Mouse (Mus musculus): ENCODE results near the gene Grik2.
"Not testable (repeated sequence)": the region's sequence is repeated elsewhere in the genome, so short reads cannot be mapped to it uniquely, and the experiment has no call there.

The Grik2 gene

DNA sequence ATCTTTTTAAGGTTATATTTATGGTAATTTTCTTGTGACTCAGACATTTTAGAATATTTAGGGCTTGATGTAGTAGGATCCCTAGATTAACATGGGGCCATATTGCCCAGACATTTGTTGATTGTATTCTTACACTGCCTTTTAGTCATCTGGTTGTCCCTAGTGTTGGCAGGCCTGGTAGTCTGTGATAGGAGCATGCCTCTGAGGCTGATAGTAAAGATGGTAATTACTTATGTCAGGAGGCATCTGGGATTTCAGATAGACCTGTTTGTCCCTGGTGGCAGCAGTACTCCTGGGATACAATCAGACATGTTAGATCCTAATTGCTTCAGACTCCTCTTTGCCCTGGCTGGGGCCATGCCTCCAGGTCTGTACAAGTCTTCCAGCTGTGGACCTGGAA is 423.3 kb downstream of the Grik2 start:
- DNase-seq (ENCODE audit: low spot score in 2 of 2): no peak

DNA sequence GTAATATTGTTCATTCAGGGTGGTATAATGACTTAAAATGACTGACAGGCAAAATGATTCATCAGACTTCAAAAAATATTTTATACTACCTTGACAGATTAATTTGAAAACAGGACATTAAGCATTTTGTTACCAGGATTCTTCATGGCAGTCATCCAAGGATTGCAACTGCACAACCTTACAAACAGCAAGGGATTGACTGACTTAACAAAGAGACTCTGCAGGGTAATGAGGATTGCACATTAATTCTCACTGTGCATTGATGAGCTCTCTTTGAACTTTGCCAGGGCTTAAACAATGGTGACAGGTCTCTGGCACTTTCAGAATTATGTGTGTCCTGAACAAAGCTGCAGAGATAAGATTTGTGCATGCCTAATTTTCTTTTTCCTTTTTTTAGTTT is 466.2 kb downstream of the Grik2 start:
- no peak for DNase-seq (ENCODE audit: low spot score in 2 of 2)

DNA sequence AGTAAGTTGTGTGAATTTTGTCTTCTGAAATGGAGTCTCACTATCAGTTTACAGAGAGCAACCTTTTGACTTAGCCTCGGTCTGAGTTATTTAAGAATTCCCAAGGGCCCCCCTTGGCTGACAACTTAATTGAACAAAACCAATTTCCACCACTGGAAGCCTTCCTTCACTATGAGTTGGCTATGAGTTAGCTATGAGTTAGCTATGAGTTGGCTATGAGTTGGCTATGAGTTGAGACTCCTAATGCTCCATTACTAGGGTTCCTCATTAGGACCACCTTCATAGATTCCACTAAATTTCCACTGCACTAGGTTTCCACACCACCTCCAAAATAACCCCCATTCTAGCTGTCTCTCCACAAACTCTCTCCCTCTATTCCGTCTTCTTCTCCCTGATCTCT is 468.7 kb downstream of the Grik2 start:
- no peak for DNase-seq (ENCODE audit: low spot score in 2 of 2)

DNA sequence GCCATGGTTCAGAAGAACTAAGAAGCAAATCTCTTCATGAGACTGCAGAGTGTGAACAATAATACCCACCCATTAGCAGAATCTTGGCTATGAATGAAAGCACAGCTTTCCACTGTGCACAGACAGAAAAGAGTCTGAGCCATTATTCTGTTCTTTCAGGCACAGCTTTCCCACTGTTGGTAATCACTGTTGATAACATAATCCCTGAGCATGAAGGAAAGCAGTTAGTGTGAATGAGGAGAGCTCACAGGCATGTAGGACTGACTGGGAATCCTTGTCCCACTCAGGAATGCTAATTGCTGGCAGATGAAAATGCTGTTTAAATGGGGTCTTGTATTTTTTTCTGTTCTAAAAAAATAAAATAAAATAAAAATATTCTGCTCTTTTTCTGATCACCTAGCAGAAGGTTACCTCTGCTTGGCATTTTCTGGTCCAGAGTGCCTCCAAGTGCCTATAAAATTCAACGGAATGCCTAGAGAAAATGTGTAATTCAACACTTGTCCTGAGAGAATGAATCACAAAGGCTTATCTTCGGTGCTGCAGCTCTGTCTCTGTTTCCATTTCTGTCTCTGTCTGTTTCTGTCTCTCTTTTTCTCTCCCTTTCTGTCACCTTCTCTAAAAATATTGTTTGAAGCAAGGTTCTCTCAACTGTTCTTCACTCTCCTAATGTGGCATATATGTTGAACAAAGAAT is 532.2 kb downstream of the Grik2 start:
- DNase-seq (ENCODE audit: low spot score in 2 of 2): no peak

DNA sequence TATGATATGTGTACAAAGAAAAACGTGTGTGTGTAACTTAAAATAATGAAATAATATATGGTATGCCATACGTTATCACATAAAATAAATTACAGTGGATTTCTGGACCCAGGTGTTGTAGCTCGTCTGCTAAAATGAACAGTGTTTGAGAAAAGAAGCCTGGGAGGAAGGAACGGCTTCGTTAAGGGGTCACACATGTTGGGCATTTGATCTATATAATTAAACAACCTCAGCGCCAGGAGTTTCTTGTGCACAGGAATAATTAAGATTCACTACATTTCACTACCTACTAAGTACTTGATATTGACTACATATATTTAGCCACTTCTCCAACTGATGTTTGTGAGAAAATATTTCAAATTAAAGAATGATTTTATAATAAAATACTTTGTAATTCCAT is 551.2 kb downstream of the Grik2 start:
- DNase-seq (ENCODE audit: low spot score in 2 of 2): not testable (repeated sequence)

DNA sequence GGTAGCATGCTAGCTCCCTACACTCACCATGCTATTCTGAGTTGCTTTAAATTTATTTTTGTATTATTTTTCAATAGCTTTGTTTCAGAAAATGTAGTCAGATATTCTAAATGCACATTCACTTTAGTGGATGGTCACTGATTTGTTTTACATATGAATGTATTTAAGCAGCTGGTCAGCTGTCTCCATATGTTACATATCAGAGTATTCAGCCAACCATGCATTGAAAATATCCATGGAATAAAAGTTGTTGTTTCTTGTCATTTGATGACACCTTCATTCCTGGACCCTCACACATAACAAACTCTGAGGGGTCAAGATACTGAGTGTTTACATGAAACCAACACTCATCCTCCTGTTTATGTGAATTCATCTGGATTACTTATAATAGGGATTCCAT is 551.7 kb downstream of the Grik2 start:
- DNase-seq (ENCODE audit: low spot score in 2 of 2): not testable (repeated sequence)

DNA sequence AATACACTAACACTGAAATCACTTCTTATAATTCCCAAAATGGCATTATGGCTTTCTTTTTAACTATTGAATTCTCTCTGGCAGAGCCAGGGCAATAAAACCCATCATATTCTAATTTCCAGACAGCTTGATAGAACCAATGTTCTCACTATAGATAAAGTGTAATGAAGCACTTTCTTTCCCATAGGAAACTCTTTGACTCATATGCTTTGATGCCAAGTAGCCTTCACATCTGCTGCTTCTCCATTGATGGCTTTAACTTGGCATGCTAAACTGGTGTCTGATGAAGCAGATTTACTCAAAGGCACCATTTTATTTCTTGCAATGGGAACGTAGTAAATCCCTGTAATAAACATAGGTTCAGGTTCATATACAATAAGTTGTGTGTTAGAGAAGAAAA is 568.5 kb downstream of the Grik2 start:
- no peak for DNase-seq (ENCODE audit: low spot score in 2 of 2)

DNA sequence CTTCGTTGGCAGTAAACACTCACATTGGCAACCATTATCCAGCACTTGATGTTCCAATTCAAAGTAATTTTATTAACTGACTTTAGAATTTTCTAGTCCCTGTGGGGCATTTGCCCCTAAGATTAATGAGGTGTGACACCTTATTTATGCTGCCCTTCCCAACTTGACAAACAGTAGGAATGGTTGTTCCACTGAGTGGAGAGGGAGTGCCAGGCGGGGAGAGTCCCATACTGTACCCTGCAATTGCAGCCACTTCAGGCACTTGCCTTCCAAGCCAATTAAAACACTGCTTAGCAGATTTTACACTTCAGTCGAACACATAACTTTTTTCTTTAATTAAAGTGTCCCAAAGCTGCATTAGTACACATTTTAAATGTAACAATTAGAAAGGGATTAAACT is 568.9 kb downstream of the Grik2 start:
- DNase-seq (ENCODE audit: low spot score in 2 of 2): no peak

DNA sequence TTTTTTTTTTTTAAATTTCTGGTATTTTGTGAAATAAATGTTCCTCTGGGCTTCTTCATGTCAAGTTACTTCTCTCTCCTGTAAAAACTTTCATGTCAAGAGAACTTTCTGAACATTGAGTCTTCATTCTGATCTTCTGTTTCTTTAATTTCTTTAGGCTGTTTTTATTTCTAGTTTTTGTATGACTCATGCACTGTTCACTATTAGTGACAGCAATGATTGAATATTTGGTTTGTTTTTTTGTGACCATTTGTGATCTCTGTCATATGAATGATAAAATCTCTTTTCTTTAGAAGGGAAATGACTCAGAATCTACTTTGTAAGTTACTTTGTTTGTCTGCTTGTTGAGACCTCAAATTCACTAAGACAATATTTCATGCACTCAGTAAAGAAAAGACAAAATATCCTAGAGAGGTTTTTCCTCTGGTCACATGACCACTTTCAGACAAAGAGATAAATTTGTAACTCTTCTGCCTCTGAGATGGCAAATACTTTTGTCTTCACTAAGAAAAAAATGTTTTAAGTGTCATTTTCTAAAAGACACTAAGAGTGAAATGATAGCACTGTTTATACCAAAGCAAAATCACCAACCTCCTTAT is 596.7 kb downstream of the Grik2 start:
- no peak for DNase-seq (ENCODE audit: low spot score in 2 of 2)

DNA sequence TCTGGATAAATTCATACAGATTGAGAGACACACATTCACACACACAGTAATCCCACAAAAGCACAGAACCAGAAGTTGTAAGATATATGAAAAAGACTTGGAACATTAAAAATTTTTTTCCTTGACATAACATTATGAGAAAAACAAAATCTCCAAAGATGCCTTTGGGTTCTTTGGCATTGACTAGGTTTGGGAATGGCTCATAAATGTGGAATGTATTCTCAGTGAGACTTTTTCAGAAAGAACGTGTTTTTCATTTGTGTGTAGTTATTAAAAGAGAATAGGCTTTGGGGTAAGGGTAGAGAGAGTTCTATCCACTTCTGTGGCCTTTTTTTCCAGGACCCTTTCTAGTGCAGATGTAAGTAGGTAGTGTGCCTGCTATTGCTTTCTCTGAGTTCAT is 597.3 kb downstream of the Grik2 start:
- no peak for DNase-seq (ENCODE audit: low spot score in 2 of 2)

DNA sequence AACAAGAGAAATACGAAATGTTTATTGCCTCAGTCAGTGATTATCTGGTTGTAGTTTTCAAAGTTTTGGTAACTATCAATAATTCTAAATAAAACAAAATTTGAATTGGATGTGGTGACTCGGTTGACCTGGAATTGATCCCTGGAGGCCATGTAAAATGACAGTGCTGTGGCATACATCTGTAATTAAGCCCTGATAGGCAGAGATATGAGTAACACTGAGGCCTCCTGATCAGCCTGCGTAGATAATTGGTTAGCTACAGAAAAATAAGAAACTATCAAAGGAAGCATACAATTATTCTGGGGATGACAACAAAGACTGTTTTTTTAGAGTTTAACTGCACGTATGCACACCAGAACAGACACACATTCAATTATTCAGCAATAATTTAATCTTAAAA is 634.4 kb downstream of the Grik2 start:
- DNase-seq (ENCODE audit: low spot score in 2 of 2): no peak

DNA sequence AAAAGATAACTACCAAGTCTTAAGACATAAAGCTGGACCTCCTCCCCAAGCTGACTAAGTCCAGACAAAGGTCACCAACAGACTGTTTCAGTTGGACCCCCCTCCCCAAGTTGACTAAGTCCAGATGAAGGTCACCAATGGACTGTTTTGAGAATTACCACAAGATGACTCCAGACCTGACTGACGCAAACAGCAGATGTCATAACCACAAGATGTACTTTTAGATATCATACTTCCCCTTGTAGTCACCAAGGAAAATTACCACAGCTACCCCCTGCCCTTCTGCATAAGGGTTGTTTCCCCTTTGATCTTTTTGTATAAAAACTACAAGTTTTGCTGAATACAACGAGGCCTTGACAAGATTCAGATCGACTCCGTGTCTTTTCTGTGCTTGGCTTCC is 637.1 kb downstream of the Grik2 start:
- not testable (repeated sequence) for DNase-seq (ENCODE audit: low spot score in 2 of 2)

DNA sequence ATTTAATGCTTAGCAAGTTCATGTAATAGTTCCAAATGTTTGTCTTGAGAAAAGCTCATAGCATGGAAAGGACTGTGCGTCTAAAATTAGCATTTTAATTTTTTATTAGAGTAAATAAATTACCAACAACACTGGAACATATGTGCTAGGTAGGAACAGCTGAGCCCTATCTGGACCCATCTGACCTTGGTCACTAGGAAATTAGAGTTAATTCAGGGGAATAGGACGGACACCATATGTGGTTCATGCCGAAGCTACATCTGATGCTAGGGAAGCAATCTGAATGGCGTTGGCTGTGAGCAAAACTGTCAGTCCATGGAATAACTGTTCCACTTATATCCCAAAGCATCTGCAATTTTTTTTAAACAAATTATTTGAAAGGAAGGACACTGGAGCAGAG is 638.9 kb downstream of the Grik2 start:
- no peak for DNase-seq (ENCODE audit: low spot score in 2 of 2)

DNA sequence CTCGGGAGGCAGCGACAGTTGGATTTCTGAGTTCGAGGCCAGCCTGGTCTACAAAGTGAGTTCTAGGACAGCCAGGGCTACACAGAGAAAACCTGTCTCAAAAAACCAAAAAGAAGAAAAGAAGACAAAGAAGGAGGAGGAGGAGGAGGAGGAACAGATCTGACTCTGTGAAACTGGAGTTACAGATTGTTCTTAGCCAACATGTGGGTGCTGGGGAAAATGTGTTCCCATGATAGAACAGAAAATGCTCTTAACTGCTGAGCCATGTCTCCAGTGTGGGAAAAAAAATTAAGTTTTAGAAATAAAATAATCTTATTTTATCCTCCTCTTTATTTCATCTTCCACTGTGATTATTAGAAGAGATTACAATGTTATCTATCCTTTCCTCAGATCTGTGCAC is 645.9 kb downstream of the Grik2 start:
- DNase-seq (ENCODE audit: low spot score in 2 of 2): no peak

DNA sequence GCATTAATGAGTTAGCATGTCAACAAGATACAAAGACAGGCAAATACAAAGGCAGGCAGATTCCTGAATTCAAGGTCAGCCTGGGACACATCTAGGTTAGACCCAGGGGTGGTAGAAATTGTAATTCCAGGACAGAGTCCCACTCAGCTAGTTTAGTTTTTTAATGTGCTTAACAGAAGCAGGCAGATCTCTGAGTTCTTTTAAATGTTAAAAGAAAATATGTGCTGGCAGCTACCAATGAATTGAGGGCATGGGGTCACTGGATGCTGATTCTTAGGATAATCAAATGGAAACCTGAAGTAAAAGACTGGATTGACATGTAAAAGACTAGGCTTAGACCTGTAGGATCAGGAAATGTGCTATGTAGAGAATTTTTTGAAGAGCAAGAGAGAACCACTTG is 651.8 kb downstream of the Grik2 start:
- DNase-seq (ENCODE audit: low spot score in 2 of 2): no peak

DNA sequence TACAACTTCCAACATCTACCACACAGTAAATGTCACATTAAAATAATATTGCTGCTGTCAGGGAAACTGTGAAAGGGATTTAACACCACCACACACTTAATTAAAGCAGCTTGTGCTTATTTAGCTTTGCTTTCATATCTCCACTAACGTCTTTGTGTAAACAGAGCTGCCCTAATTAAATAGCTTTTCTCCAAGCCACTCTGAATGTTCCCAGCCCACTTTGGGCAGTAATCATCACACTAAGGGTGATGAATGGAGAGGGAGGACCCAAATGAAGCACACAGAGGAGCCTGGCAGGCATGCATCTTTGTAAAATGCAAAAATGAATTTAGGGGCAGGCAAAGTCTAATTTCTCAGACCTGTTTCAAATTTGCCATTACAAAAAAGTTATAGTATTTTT is 657.3 kb downstream of the Grik2 start:
- no peak for DNase-seq (ENCODE audit: low spot score in 2 of 2)

DNA sequence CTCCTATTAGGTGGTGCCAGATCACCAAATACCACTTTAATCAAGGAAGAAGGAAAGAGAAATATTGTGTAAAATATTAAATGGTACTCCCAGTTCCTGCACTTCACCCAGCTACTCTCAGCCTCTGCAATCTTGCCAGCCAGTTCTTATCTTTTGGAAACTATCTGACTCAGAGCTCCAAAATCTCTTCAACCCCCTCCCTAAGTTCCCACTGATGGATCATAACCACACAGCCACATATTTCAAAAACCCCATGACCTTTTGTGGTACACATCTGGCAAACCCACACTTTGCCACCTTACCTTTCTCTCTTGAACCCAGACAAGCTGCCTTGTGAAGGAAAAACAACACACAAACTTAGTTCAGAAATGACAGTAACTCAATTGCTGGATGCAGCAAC is 738.2 kb downstream of the Grik2 start:
- DNase-seq (ENCODE audit: low spot score in 2 of 2): no peak

DNA sequence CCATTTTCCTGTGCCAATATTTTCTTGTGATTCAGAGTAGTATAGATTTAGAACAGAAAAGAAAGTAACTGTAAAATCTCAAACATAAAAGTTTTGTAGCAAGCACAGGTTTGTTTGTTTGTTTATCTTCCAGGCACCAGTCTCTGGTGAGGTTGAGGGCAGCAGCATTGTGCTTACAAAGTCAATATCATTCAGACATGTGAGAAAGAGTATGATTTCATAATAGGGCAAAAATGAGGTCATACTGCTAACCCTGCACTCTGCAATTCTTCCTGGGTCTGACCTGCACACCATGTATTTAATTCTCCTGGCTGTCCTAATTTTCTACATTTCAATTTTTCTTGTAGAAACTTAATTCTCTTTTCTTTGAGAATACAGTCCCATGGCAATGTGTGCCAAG is 739.2 kb downstream of the Grik2 start:
- DNase-seq (ENCODE audit: low spot score in 2 of 2): no peak
